Mouse (Mus musculus): Measurements from ENCODE around the gene Lpp.

- no peak for TF ChIP-seq CTCF (IDR thresholded peaks at IDR 0.05; ENCODE audit: low read depth, low read length)
- no peak for TF ChIP-seq POLR2A (IDR thresholded peaks at IDR 0.05; ENCODE audit: borderline replicate concordance, low read depth, low read length)
Observed at GRCm38 (mm10) chr16:24507927-24508540, 114.7 kb downstream of the Lpp start.

Measured in bone marrow macrophage, adult 2 months (primary cell).